Mouse (Mus musculus): ENCODE measurements around the gene Rnf157. TPM values are rescaled to one million over a fixed set of nuclear protein-coding genes. Genes with fewer than 3 reads are reported as not detected.

Rnf157 gene
- polyA plus RNA-seq, 1 experiment from 2014 or later = 18.3 TPM

DNA sequence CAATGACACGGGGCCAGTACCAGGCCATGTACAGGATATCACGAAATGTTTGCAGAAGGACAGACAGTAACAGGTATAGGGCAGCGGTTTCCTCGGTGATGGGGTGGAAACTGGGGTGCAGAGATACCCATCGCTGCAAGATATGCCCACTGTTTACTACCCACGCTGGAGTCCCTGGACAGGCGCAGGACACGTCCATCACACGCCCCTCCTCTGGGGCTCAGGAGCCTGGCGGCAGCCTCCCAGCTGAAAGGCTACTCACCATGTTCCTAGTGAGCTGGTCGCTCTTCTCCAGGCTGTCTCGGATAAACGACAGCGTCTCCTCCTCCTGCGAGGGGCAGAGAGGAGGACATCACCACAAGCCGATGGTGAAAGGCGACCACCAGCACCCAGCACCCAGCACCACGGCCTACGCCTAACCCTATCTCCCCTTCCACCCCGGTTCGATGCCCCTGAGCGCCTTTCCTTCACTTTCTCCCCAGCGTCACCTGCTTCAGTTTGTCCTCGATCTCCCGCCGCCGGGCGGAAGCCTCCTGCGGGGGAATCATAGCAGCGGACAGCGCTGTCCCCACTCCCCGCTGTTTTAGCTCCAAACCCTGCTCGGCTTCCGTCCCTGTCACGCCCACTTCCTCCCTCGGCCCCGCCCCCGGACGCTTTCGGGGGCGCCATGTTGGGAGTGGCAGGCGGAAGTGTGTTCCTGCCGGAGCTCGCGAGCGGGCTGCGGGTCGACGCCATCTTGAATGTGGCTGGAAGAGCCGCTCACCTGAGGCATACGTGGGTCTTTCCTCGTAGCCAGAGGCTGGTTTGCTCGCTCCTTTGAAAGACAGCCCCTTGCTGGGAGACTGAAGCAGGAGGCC, 106.5 kb downstream of the Rnf157 start:
- H3K27me3 ChIP-seq (ENCODE audit: low read depth, poor library complexity, severe bottlenecking) = no peaks in the 10 kb centered on the region
- WGBS = 3% methylated on average over 53 of the region's 53 CpGs
- peak overlapping the region; percentile 83 for H3K4me3 ChIP-seq
- H3K36me3 ChIP-seq = peaks cover 40% of the 10 kb centered on the region
- peak; percentile 99 for DNase-seq (ENCODE audit: low spot score)
- H3K27ac ChIP-seq = peak overlapping the region; percentile 82
- no peaks in the 10 kb centered on the region for H3K9me3 ChIP-seq (replicated peaks)
- peaks cover 12% of the 10 kb centered on the region for H3K4me1 ChIP-seq

DNA sequence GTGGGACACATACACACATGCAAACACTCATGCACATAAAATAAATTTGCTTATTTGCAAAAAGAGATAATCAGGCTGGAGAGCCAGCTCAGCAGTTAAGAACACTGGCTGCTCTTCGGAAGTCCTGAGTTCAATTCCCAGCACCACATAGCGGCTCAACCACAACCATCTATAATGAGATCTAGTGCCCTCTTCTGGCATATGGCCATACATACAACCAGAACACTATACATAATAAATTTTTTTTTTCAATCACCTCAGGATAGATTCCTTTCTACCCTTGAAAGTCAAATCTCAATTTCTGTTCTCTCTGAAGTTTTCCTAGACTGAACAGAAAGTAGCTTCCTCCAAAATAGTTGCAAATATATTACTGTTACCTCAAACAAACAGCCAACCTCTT, 107.4 kb downstream of the Rnf157 start:
- H3K27me3 ChIP-seq (ENCODE audit: low read depth, poor library complexity, severe bottlenecking) = no peaks in the 10 kb centered on the region
- H3K9me3 ChIP-seq (replicated peaks) = no peaks in the 10 kb centered on the region
- 97% methylated on average over 2 of the region's 2 CpGs for WGBS
- H3K4me1 ChIP-seq = peaks cover 12% of the 10 kb centered on the region
- H3K27ac ChIP-seq = no peak overlapping the region
- H3K36me3 ChIP-seq = peaks cover 50% of the 10 kb centered on the region
- peak overlapping the region; percentile 83 for H3K4me3 ChIP-seq
- DNase-seq (ENCODE audit: low spot score) = no peak

GRCm38 (mm10) chr11:116298621-116299020, 114.2 kb downstream of the Rnf157 start:
- peaks cover 8% of the 10 kb centered on the region; the same call in 1 of the 2 replicates for H3K4me1 ChIP-seq
- 94% methylated on average over 6 of the region's 6 CpGs for WGBS
- H3K4me3 ChIP-seq = no peak overlapping the region

GRCm38 (mm10) chr11:116298221-116298620, 114.6 kb downstream of the Rnf157 start:
- H3K36me3 ChIP-seq = peaks cover 98% of the 10 kb centered on the region
- no peak for DNase-seq (ENCODE audit: low spot score)
- 91% methylated on average over 11 of the region's 11 CpGs for WGBS
- no peak overlapping the region for H3K4me3 ChIP-seq
- no peaks in the 10 kb centered on the region for H3K9me3 ChIP-seq (replicated peaks)
- peaks cover 8% of the 10 kb centered on the region; the same call in 1 of the 2 replicates for H3K4me1 ChIP-seq
- no peak overlapping the region for H3K27ac ChIP-seq
- H3K27me3 ChIP-seq (ENCODE audit: low read depth, poor library complexity, severe bottlenecking) = no peaks in the 10 kb centered on the region

More at GRCm38 (mm10) chr11:116298621-116299020, 114.2 kb downstream of the Rnf157 start:
- Histone ChIP-seq H3K36me3 (peaks cover 98% of the 10 kb centered on the region), H3K27me3 (ENCODE audit: low read depth, poor library complexity, severe bottlenecking) (no peaks in the 10 kb centered on the region), H3K27ac (no peak overlapping the region), H3K9me3 (replicated peaks) (no peaks in the 10 kb centered on the region)
- no peak for DNase-seq (ENCODE audit: low spot score)

- Histone ChIP-seq H3K4me1 (peaks cover 8% of the 10 kb centered on the region; the same call in 1 of the 2 replicates), H3K36me3 (peaks cover 98% of the 10 kb centered on the region), H3K27me3 (ENCODE audit: low read depth, poor library complexity, severe bottlenecking) (no peaks in the 10 kb centered on the region), H3K4me3 (no peak overlapping the region), H3K27ac (no peak overlapping the region), H3K9me3 (replicated peaks) (no peaks in the 10 kb centered on the region)
- DNase-seq (ENCODE audit: low spot score) = no peak
- WGBS = 83% methylated on average over 3 of the region's 3 CpGs
Measured at GRCm38 (mm10) chr11:116297017-116297416, 115.8 kb downstream of the Rnf157 start.

GRCm38 (mm10) chr11:116296191-116296734, 116.6 kb downstream of the Rnf157 start:
- peaks cover 8% of the 10 kb centered on the region; the same call in 1 of the 2 replicates for H3K4me1 ChIP-seq

GRCm38 (mm10) chr11:116294319-116294718, 118.5 kb downstream of the Rnf157 start:
- Histone ChIP-seq H3K36me3 (peaks cover 98% of the 10 kb centered on the region), H3K27ac (peak overlapping the region; percentile 37), H3K9me3 (replicated peaks) (no peaks in the 10 kb centered on the region), H3K27me3 (ENCODE audit: low read depth, poor library complexity, severe bottlenecking) (no peaks in the 10 kb centered on the region), H3K4me3 (no peak overlapping the region), H3K4me1 (peaks cover 8% of the 10 kb centered on the region; the same call in 1 of the 2 replicates)
- DNase-seq (ENCODE audit: low spot score) = peak; percentile 77
- 25% methylated on average over 5 of the region's 5 CpGs for WGBS

More at GRCm38 (mm10) chr11:116296191-116296734, 116.6 kb downstream of the Rnf157 start:
- Histone ChIP-seq H3K27ac (no peak overlapping the region), H3K36me3 (peaks cover 98% of the 10 kb centered on the region), H3K9me3 (replicated peaks) (no peaks in the 10 kb centered on the region), H3K4me3 (no peak overlapping the region), H3K27me3 (ENCODE audit: low read depth, poor library complexity, severe bottlenecking) (no peaks in the 10 kb centered on the region)
- 83% methylated on average over 8 of the region's 8 CpGs for WGBS
- DNase-seq (ENCODE audit: low spot score) = no peak

GRCm38 (mm10) chr11:116293538-116294137, 119.2 kb downstream of the Rnf157 start:
- WGBS = 88% methylated on average over 12 of the region's 12 CpGs

DNA sequence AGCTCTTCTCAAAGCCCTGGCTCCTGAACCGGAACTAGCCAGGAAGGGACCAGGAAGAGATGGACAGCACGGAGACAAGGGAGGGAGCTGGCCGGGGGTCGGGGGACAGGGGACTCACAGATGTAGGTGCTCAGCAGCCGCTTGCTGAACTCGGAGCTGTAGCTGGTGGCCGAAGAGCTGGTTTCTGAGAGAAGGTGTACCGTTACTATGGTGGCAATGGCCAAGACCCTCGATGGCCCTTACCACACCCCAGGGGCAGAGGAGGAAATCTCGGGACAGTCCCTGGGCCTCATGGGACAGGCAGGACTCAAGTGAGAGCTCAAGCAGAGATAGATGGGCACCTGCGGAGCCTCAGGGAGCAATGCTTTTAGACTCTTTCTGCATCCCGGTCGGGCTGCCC, 120.4 kb downstream of the Rnf157 start:
- WGBS = 93% methylated on average over 13 of the region's 13 CpGs
- Histone ChIP-seq H3K9me3 (replicated peaks) (no peaks in the 10 kb centered on the region), H3K27ac (no peak overlapping the region), H3K36me3 (peaks cover 99% of the 10 kb centered on the region), H3K4me3 (no peak overlapping the region), H3K4me1 (peaks cover 10% of the 10 kb centered on the region; the same call in 1 of the 2 replicates), H3K27me3 (ENCODE audit: low read depth, poor library complexity, severe bottlenecking) (no peaks in the 10 kb centered on the region)
- DNase-seq (ENCODE audit: low spot score) = no peak

More at GRCm38 (mm10) chr11:116293538-116294137, 119.2 kb downstream of the Rnf157 start:
- DNase-seq (ENCODE audit: low spot score) = no peak
- H3K4me1 ChIP-seq = peaks cover 8% of the 10 kb centered on the region; the same call in 1 of the 2 replicates
- peaks cover 98% of the 10 kb centered on the region for H3K36me3 ChIP-seq
- peak overlapping the region; percentile 37 for H3K27ac ChIP-seq
- no peak overlapping the region for H3K4me3 ChIP-seq
- H3K27me3 ChIP-seq (ENCODE audit: low read depth, poor library complexity, severe bottlenecking) = no peaks in the 10 kb centered on the region
- H3K9me3 ChIP-seq (replicated peaks) = no peaks in the 10 kb centered on the region

DNA sequence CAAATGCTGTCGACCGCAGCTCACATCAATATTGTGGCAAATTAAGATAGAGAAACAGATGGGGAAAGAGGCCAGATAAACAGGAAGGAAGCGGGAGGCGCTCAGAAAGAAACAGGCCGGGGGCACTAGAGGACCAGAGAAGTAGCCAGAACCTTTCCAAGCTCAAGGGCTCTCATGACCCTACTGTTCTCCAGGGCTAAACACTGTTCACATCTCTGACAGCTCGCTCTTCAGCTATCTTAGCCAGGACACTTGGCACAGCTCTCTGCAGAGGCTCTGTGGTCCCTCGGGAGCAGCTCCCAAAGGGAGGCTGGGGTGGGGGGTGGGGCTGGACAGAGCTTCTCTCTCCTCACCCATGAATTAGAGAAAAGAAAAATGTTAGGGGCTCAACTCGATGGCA, 122.3 kb downstream of the Rnf157 start:
- no peaks in the 10 kb centered on the region for H3K9me3 ChIP-seq (replicated peaks)
- peaks cover 8% of the 10 kb centered on the region for H3K27me3 ChIP-seq (ENCODE audit: low read depth, poor library complexity, severe bottlenecking)
- no peak for DNase-seq (ENCODE audit: low spot score)
- WGBS = 73% methylated on average over 8 of the region's 8 CpGs
- H3K4me3 ChIP-seq = no peak overlapping the region
- peaks cover 10% of the 10 kb centered on the region; the same call in 1 of the 2 replicates for H3K4me1 ChIP-seq
- H3K27ac ChIP-seq = no peak overlapping the region
- H3K36me3 ChIP-seq = peaks cover 84% of the 10 kb centered on the region

- Histone ChIP-seq H3K27ac (no peak overlapping the region), H3K4me3 (no peak overlapping the region)
Measured at GRCm38 (mm10) chr11:116287351-116287750, 125.5 kb downstream of the Rnf157 start.

More at GRCm38 (mm10) chr11:116287351-116287750, 125.5 kb downstream of the Rnf157 start:
- no peak for DNase-seq (ENCODE audit: low spot score)
- peaks cover 53% of the 10 kb centered on the region for H3K36me3 ChIP-seq
- peaks cover 20% of the 10 kb centered on the region for H3K4me1 ChIP-seq
- 79% methylated on average over 5 of the region's 5 CpGs for WGBS
- peaks cover 40% of the 10 kb centered on the region for H3K27me3 ChIP-seq (ENCODE audit: low read depth, poor library complexity, severe bottlenecking)
- H3K9me3 ChIP-seq (replicated peaks) = no peaks in the 10 kb centered on the region
